Mouse (Mus musculus) thymus, postnatal 25 days (tissue): ENCODE data around the gene Tead1.
"Not testable (repeated sequence)": the region's sequence is repeated elsewhere in the genome, so short reads cannot be mapped to it uniquely, and the experiment has no call there.

Source experiments
- DNase-seq: peaks from one replicate; pipeline ENCODE4 v3.0.0; 2022

Gene Tead1

DNA sequence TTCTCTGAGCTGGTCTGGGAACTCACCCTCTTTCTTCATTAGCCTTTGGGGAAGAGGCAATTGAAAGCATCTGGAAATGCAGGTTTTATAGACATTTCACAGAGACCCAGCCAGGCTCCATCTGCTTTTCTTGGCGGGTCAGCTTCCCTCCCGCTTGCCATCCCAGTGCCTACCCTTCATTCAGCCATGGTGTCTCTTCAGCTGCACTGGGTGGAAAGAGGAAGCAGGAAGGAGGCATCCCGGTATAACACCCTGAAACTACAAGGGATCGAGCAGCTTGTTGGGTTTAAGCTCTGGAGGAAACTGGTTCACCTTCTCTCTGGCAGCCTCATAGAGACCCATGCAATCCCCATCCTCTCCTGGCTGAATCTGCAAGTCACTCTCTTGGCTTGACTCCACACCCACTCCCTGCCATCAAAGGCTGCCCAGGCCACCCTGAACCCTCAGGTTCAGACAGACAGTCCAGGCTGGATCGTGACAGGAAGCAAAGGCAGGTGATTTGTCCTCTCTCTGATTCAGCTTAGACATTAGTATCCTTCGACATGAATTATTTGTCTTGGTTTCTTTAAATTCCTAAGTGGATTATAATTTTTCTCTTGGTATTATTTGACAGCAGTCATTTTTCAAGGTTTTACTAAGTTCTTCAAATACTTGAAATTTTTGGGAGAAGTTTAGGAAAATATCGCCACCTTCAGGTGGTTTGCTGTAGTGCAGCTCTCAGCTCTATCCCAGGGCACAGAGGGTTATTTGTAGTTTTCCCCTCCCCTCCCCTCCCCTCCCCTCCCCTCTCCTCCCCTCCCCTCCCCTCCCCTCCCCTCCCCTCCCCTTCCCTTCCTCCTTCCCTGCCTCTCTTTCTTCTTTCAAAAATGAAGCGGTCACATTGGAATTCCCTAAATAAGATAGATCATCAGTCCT is 189.7 kb downstream of the Tead1 start:
- DNase-seq: peak; percentile 14

DNA sequence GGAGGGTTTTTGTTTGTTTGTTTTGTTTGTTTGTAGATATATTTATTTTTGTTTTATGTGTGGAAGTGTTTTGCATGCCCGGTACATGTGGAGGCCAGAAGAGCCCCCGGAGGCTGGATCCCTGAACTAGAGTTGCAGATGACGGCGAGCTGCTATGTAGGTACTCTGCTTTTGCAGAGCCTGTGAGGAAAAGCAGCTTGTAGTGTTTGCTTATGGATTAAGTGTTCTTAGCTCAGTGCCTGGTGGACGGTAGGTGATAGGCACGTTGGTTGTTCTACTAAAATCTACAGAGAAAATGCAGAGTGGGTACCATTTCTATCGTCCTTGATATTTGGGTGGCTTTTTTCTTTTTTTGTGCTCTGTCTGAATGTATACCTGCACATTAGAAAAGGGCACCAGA is 192.6 kb downstream of the Tead1 start:
- no peak for DNase-seq

DNA sequence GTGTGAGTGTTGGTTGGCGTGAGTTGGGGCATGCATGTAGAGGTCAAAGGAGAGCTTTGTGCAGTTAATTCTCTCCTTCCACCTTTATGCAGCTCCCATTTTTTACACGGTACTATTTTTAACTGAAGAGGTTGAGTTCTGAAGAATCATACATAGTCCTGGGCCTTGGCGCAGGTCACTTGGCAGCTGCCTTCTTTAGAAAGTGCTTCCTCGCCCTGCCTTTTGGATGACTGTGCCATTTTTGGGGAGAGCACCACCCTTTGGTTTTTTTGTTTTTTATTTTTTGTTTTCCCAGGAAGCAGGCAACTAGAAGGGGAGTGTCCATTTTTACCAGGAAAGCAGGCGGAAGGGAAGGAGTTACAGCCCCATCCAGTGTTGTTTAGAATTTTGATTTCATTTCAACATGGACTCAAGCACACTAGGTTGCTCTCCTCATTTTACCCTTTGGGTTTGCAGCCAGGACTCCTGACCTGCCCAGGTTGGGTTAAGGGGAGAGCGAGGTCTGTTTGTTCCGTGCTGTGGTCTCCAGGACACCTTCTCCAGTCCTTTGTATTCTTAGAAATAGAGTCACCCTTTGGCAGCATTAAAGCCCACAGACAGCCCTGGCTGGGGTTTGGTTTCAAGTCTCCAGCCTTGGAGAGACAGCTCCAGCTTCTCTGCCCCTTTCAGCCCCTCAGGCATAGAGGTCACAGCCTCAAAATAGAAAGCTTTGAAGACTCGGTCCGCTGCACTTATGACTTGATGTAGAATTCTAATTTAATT is 193.5 kb downstream of the Tead1 start:
- no peak for DNase-seq

DNA sequence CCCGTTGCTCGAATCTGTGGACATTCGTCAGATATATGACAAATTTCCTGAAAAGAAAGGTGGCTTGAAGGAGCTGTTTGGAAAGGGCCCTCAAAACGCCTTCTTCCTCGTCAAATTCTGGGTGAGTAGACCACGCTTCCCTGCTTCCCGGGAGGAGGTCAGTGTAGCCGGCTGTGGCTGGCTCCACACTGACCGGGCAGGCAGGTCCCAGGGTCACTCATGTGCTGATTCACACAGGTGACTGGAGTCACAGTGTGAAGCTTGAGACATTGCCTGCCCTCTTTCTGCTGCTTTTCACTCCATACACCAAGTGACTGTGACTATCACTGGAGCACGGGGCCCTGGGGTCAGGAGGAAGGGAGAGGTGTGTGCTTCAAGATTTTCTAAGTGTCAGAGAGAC is 197.0 kb downstream of the Tead1 start:
- DNase-seq: no peak

DNA sequence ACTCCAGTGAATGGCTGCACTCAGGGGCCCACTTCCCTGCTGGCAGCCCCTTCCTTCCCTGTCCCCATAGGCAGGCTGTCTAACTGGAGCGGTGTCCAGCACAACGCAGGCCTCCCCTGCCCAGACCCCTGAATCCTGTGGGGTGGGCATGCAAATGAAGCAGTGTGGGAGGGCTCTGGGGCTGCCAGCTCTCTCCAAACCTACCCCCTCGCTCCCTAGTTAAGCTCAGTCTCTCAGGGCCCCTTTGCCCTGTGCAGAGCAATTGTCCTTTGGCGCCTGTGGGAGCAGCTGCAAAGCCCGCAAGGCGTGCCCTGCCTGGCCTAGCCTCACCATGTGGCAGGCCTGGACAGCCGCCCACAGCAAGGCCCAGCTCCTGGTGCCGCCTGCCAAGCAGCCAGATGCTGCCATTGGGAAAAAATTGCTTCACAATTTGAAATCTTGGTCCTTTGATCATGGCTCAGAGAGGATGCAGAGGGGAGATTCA is 204.7 kb downstream of the Tead1 start:
- DNase-seq: no peak

DNA sequence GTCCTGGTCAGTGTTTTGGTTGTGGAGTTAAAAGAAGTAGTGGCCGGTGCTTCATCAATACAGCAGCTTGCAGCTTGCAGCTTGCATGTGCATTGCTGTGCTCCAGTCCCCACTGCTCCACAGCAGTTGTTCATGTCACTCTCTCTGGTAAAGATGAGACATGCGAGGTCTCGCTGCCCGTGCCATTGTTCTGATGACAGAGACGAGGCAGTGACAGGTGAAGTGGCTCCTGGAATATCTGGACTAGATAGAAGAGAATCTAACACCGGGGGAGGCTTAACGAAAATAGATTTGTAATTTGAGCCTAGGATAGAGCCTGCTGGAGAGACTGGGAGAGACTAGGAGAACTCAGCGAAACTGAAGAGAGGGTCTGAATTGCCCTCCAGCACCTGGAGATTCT is 206.4 kb downstream of the Tead1 start:
- DNase-seq: no peak

DNA sequence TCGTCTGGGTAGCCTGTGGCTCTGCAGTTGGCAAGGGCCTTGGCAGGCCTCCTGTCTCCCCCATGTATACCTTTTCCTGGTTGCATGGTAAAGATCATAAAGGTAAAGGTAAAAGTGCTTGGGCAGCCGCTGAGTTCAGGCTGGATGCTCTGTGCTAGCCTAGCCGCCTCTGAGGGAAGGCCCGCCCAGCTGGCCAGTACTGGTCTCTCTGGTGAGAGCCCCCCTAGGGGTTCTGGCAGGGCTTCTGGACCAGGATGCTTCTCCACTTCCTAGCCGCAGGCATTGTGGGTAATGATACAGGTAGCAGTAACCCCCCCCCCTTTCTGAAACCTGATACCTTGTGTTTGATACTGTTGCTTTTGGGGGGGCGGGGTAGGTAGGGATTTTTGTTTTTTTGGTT is 212.8 kb downstream of the Tead1 start:
- no peak for DNase-seq

DNA sequence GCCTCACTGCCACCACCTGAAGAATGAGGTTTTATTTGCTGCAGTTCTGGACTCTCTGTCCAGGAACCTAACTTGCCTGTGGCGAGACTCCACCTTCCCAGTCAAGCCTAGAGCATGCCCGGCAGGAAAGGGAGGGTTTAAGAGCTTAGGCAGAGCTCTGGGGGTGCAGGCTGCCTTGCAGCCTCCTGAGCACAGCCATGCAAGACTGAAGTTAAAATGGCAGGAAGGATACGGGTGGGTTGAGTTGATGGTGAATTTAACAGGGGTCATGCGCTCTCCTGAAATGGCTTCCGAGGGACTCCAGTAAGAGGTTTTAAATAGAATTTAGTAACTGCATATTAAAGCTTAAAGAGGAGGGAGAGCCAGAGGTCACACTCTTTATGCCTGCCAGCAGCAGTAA is 213.5 kb downstream of the Tead1 start:
- no peak for DNase-seq

DNA sequence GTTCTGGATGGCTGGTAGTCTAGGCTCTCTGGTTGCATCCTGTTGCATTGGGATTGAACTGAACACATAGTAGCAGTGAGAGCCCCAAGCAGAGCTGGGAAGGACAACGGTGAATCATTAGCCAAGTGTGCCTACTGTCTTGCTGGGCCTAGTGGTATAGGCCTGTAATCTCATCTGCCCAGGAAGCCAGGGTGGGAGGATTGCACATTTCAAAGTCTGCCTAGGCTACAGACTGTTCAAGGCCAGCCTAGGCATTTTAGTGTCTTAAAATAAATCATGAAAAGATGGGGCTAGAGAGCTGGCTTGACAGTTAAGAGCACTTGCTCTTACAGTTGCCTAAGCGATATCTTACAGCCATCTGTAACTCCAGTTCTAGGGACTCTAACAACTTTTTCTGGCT is 217.2 kb downstream of the Tead1 start:
- DNase-seq: no peak

DNA sequence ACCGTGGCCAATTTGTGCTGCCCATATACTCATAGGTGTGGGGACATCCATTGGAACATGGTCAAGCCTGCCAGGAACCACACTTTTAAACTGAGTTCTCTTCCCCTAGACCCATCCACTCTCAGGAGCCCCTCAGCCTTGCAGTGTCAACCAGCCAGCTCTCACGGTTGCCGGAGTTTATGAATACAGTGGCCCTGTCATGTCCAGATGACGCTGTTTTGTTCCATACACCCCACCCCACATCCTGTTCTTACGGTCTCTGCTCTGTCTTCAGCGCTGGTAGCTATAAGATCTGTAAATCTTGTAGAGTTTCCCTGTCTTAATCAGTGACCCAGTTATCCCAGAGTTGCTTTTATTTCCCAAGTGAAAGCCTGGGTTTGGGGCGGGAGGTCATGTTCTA is 222.6 kb downstream of the Tead1 start:
- no peak for DNase-seq

DNA sequence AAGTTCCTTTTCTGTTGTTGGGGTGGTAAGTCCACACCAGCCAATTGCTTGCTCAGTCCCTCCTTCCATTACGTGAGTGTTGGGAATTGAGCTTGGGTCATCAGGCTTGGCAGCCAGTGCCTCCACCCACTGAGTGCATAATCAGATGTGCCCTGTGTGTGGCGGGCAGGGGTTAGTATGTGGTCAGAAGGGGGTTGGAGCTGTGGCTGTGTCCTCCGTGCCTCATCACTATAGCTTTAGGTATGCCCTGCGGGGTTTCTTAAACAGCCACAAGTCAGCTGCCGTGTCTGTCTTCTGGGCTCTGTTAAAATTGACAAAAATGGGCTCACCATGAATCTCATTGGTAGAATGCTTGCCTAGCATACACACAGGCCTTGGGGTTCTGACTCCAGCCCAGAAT is 227.7 kb downstream of the Tead1 start:
- no peak for DNase-seq

DNA sequence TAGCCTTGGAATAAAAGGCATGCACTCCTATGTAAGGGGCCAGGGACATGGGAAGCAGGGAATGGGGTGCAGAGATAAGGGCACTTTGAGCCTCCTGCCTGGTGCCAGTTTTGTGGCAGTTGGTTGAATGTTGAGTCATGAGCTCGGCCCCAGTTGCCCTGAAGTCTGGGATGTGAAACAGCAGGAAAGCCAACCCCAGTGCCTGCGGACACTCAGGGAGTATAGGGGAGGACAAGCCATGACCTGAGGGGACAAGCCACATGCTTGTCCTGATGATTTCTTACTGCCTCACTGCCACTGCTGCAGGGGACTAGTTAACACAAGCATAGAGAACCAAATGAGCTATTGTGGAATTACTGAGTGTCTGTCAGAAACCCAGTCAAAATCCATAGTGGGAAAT is 228.3 kb downstream of the Tead1 start:
- no peak for DNase-seq

DNA sequence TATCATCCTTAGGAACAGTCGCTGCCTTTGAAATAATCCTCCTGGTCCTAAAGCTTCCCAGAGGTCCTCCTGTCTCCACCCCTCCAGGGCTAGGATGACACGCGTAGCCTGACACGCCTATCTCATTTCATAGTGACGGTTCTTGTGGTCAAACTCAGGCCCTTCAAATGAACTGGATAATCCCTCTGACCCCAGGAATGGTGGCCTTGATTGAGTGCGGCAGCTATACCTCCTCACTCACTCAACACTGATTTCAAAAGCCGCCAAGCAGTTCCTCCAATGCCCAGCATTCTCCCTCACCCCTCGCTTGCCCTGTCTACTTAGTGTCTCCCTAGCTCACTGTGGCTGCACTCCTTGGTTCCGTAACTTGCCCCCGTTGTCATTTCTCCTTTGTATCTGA is 230.0 kb downstream of the Tead1 start:
- DNase-seq: no peak

DNA sequence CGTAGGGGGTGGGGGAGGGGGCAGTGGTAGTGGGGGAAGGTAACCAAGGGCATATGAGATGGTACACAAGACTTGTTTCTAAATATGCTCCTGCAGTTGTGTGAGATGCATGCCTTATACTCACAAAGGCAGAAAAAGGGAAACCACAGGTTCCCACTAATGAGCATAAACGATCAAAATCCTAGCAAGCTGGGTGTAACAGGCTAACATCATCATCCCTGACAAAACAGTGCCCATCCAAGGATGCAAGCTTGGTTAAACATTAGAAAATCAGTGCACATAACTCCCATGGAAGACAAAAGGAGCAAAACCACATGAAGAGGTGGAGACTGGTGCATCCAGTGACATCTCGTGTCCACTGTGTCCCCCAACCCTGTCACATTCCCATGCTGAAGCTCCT is 233.9 kb downstream of the Tead1 start:
- no peak for DNase-seq

DNA sequence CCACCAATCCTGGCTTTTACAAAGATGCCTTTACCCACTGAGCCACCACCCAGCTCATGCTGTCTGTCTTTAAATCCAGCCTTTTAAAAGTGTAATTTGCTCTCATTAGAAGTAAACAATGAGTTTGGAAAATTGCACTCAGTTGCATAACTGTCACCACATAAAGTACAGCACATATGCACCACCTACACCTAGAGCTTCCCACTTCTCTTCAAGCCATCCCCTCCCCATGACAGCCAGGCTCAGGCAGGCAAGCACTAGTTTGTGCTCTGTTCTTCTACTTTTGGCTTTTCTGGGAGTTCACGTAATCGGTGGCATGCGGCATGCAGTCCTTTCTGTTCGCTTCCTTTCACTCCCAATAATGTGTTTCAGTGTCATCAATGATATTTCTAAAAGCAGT is 236.5 kb downstream of the Tead1 start:
- DNase-seq: no peak

DNA sequence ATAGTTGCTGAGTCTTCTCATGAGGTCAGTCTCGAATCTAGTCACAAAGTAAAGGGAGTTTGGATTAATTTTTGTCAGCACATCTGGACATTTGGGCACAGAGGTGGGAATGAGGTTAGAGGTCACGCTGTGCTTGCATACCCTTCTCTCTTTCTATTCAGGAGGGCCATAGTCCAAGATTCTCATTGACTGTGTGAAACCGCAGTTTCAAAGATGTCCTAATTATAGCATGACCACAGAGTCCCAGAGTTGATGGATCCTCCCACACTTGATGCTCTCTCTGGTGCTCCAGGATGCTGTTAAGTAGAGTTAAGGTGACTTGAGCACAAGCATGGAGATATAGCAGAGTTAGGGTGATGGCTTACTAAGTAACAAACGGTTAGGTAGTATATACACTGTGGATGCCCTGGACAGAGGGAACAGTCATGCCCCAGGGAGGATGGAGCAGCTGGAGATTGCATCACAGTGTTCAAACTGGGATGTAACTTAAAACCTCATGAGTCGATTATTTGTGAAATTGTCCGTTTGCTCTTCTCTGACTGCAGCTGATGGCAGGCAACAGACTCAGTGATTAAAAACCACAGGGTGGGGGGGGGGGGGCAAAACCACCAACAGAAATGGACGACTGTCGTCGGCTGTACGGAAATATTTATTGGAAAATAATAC is 238.6 kb downstream of the Tead1 start:
- DNase-seq: no peak

DNA sequence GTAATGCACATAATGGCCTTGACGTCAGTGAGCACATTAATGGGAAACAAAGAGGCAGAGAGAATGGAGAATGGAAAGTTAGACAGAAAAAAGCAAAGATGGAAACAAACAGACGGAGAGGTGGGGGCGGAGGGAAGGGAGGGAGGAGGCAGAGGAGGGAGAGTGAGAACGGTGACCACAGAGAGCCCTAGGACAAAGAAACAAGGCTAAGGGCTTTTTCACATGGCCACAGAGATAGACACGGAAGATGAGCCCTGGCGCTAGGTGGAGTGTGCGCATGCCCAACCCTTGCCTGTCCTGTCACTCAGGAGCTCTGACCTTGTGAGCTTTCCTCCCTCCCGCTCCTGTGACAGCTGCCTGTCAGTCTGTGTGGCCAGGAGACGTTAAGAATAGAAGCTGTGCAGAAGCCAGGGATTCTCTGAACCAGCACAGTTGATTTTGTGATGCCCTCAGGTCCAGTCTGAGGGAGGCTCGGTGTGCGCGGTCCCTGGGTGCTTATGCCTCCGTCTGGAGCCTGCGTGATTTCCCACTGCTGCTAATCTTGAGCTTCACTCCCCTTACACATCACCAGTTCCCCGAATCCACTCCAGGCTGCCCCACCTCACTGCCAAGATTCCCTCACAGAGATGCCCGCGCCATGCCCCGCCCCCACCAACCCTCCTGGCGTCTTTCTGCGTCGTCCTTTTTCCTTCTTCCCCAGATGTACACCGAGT is 239.3 kb downstream of the Tead1 start:
- DNase-seq: no peak

DNA sequence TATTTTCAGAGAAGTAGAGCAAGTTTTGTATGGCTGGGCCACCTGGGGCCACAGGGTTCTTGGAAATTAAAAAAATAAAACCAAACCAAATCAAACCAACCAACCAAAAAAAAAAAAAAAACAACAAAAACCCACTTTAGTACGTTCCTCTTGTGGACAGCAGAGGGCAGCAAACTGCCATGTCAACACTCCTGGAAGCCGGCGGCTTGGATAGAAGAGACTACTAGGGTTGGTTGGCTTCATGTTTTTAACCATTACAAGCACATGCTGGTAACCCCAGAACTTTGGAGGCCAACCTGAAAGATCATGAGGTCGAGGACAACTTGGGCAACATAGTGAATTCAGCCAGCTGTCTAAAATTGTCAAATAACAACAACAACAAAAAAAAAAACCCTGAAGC is 240.7 kb downstream of the Tead1 start:
- peak; percentile 10 for DNase-seq

DNA sequence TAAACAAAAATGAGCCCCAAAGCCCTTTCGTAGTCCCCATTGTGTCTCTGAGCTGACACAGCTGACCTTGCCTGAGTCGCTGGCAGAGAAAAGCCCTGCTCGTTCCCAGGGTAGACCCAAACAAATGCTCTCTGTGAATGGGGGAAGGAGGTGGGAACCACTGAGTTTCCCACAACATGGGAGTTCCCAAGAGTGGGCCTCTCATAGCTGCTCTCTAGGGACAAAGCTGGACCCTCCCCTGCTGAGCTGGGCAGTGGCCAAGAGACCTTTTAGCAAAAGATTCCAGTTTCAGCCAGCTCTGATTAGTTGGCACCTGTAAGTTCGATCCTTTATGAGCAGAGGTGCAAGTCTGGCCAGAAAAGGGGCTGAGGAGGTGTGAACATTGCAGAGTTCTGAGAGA is 243.7 kb downstream of the Tead1 start:
- DNase-seq: no peak

DNA sequence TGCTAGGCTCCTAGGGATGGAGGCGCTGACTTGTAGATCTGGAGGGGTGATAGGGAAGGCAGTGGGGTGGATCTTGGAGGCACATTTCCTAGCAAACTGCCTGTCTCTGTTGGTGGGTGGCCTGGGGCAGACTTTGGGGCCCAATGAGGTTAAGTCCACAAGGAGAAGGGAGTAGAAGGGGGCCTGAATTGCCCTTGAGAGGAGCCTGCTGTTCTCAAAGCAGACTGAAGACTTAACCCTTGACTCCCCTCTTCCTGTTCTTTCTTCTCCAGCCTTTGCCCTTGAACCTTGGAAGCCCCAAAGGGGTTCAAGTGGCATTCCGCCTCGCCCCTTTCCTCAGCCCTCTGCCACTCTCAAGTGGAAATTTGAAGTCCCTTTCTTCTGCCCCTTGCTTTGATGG is 244.6 kb downstream of the Tead1 start:
- DNase-seq: no peak

DNA sequence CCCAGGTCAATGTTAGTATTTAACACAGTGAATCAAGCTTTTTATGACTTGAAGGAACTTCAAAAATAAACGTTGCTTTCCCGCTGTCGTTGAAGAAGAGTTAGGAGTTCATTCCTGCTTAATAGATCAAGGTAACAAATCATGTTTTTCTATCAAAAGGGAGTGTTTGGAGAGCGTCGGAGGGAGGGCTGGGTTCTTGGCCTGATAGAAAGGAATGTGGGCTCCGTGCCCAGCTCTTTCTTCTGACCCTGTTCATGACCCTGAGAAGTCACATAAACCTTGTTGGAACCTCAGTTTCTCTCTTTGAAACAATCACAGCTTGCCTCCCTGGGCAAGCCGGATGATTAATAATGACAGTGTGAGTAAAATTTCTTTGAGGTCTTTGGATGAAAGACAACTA is 251.6 kb downstream of the Tead1 start:
- no peak for DNase-seq

DNA sequence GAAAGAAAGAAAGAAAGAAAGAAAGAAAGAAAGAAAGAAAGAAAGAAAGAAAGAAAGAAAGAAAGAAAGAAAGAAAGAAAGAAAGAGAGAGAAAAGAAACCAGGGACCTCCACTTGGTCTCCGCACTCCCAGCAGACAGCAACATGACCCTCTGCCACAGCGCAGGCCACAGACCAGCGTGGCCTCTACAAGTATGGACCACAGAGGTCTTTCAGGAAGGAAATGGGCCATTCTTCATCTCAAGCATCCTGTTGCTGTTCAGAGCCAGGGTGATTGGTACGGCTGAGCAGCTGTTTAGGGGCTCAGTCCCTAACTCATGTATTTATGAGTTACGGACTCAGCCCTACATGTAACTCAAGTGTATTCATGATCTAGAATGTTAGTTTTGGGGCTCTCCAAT is 256.8 kb downstream of the Tead1 start:
- not testable (repeated sequence) for DNase-seq

DNA sequence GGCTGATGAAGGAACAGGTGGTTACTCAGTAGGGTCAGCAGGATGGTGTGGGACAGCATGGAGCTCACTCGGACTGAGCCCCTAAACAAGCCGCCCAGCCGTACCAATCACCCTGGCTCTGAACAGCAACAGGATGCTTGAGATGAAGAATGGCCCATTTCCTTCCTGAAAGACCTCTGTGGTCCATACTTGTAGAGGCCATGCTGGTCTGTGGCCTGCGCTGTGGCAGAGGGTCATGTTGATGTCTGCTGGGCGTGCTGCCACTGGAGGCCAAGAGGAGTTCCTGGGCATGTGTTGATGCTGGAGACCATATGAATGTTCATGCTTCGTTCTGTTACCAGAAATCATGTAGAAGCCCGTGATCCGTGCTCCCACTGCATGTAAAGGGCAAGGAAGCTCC is 258.0 kb downstream of the Tead1 start:
- no peak for DNase-seq
